Comparison of ENCODE assay signal across 8 mouse cellular contexts in the genomic region with DNA sequence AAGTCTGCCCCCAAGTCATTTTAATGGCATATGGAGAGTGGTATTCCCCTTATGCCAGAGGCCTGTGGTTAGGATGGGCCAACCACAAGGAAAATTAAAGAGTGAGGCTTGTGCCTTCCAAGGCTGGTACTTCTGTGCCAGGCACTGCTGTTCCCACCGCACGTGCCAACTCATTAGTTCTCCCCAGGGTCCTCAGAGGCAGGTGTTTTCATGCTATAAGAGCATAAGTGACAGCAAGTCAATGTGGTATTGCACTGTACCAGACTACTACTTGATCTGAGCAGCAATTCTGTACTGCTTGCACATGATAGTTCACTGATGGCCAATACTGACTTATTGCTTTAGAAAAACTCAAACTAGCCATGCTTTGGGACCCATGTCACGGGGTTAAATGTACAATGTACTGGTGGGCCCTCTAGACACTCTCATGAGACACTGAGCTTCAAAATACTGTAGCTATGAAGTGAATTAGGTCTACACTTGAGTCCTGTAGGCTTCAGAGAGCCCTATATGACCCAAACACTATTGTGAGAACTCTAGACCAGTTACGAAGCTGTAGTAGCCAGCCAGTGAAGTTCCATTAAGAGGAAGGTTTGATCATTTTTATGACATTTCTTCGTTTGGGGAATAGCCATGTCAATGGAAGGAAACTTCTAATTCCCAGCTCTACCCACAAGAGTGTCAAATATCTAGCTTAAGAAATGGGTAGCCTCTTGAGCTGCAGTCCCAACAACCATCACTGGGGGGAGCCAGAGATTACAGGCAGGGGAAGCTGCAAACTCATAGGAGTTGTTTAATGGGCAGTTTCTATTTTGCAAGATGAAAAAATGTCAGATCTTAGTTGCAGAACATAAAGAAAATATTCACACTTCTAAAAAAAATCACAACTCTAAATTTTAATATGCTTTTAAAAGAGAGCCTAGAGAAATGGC. TPM values are rescaled to one million over a fixed set of nuclear protein-coding genes. Genes with fewer than 3 reads are reported as not detected.
A peak's percentile ranks its signal among the peaks of the same experiment; 100 is the strongest.
DNase-seq lines count a peak whose midpoint lies in the region; ATAC-seq and TF ChIP-seq lines count a peak whose summit lies in the region.

No protein-coding gene starts in this region.

- dilution Hi-C loops in CH12.LX (cut with MboI; ENCODE audit: extremely low pct_ligation_motif_present, extremely low pct_unique_long_range_greater_than_20kb, low sequenced_read_pairs), result no loop called here

- no peak overlapping the region for H3K4me3 ChIP-seq in CH12.LX (replicated peaks in 1 of 3; ENCODE audit: low read depth in 2 of 3, low read length in 2 of 3, poor library complexity in 1 of 3)

- no peaks in the 10 kb centered on the region for H3K4me1 ChIP-seq in CH12.LX (ENCODE audit: control insufficient read depth in 1 of 2, insufficient read depth in 2 of 2)

- no peaks in the 10 kb centered on the region for H3K27me3 ChIP-seq in CH12.LX (replicated peaks)

- in situ Hi-C loops in CH12.LX (cut with MboI; ENCODE audit: low pct_ligation_motif_present, low pct_unique_long_range_greater_than_20kb, low sequenced_read_pairs), result loop anchor here (10.0 to 25.0 kb wide), 2 partner anchors 240 to 407 kb away; no protein-coding TSS in a partner anchor

- no peaks in the 10 kb centered on the region for H3K79me2 ChIP-seq in CH12.LX (replicated peaks; ENCODE audit: control insufficient read depth, extremely low read depth, insufficient read depth, poor library complexity, severe bottlenecking)

- H3K36me3 ChIP-seq in CH12.LX (replicated peaks in 1 of 2; ENCODE audit: control insufficient read depth in 1 of 2, insufficient read depth in 1 of 2, low read length in 1 of 2), result peaks cover 9 to 18% of the 10 kb centered on the region in 2 experiments

- peak; percentile 76 to 93 for TF ChIP-seq CTCF in CH12.LX (conservative IDR thresholded peaks at IDR 0.05 in 1 of 2, IDR thresholded peaks at IDR 0.05 in 1 of 2; ENCODE audit: low read depth in 2 of 2, low read length in 2 of 2)

- no peaks in the 10 kb centered on the region for H3K9me3 ChIP-seq in CH12.LX (replicated peaks; ENCODE audit: low read length)

- H3K4me2 ChIP-seq in CH12.LX (ENCODE audit: insufficient read depth, low read depth, poor library complexity, severe bottlenecking), result no peak overlapping the region

- TF ChIP-seq POLR2A in CH12.LX (IDR thresholded peaks at IDR 0.05; ENCODE audit: low read depth, low read length), result no peak

- ATAC-seq in common myeloid progenitor, adult 5-6 weeks (replicated peaks; ENCODE audit: low read depth, poor library complexity, severe bottlenecking), result peak; percentile 72
- ATAC-seq in erythroid progenitor cell, adult 5-6 weeks (replicated peaks; ENCODE audit: low FRiP score, poor library complexity, severe bottlenecking), result no peak

- TF ChIP-seq RAD21 in CH12.LX (IDR thresholded peaks at IDR 0.05; ENCODE audit: low read depth, low read length), result peak; percentile 93

- no peak for TF ChIP-seq EP300 in CH12.LX (IDR thresholded peaks at IDR 0.05; ENCODE audit: low read length)

- no peak overlapping the region for H3K9ac ChIP-seq in CH12.LX (ENCODE audit: insufficient read depth, low read depth)

- no peak overlapping the region for H3K27ac ChIP-seq in CH12.LX (ENCODE audit: insufficient read depth, low read depth)

- peak; percentile 63 for DNase-seq in CH12.LX (ENCODE audit: extremely low read depth)
- peak; percentile 71 for DNase-seq in ZHBTc4 (ENCODE audit: low read depth, low spot score)
- DNase-seq in gastrocnemius, postnatal 25 days, result peak; percentile 13
- peak; percentile 74 to 92 for DNase-seq in layer of hippocampus, adult 18-20 months (ENCODE audit: low spot score in 2 of 2)
- peak; percentile 87 for DNase-seq in lung, postnatal 10 days
- DNase-seq in skeletal muscle tissue, adult 2 months (ENCODE audit: low read depth, low spot score), result peak; percentile 36

TF ChIP-seq in CH12.LX, 34 proteins besides CTCF, POLR2A, EP300 and RAD21:
- no peak for TF ChIP-seq MAFK (IDR thresholded peaks at IDR 0.05; ENCODE audit: insufficient replicate concordance, low read length)
- TF ChIP-seq ZMIZ1 (IDR thresholded peaks at IDR 0.05; ENCODE audit: low read depth, low read length), result no peak
- peak; percentile 48; the same call in 1 of the 2 replicates for TF ChIP-seq ZC3H11A (IDR thresholded peaks at IDR 0.05; ENCODE audit: low read depth, low read length)
- peak; percentile 85 for TF ChIP-seq SMC3 (IDR thresholded peaks at IDR 0.05; ENCODE audit: low read depth, low read length)
TF ChIP-seq in CH12.LX: peak in this region for 2.

RNA-seq across cellular contexts. Expression of a gene that starts 10.9 kb away (rescaled TPM):
- total RNA-seq in CH12.LX (2012; rRNA removed) (not detected in 2 replicates), CH12.LX (2014; rRNA removed) (not detected in 2 replicates)
- polyA plus RNA-seq in CH12.LX (2012; ENCODE audit: insufficient read length, low read depth), result not detected in 2 replicates
- not detected in 2 replicates for total RNA-seq in common myeloid progenitor, adult 5-6 weeks (2017)
- not detected for total RNA-seq in gastrocnemius, postnatal 25 days (2021)
- total RNA-seq in layer of hippocampus, adult 18-20 months (2021), result under 1 TPM in 1 of 2 experiments, not detected in 1; 0.20 TPM
- not detected in 2 replicates for total RNA-seq in erythroid progenitor cell, adult 5-6 weeks (2015; ENCODE audit: low replicate concordance)
- not detected in 2 replicates for total RNA-seq in erythroid progenitor cell, adult 5-6 weeks (2017; ENCODE audit: low replicate concordance)

RNA-seq across cellular contexts. Expression of a gene that starts 41.0 kb away (rescaled TPM):
- total RNA-seq in CH12.LX (2012; rRNA removed), result not detected in 2 replicates
- total RNA-seq in CH12.LX (2014; rRNA removed), result not detected in 2 replicates
- not detected in 2 replicates for polyA plus RNA-seq in CH12.LX (2012; ENCODE audit: insufficient read length, low read depth)
- not detected in 2 replicates for total RNA-seq in common myeloid progenitor, adult 5-6 weeks (2017)
- not detected for total RNA-seq in gastrocnemius, postnatal 25 days (2021)
- not detected for total RNA-seq in layer of hippocampus, adult 18-20 months (2021)
- not detected in 2 replicates for total RNA-seq in erythroid progenitor cell, adult 5-6 weeks (2015; ENCODE audit: low replicate concordance)
- not detected in 2 replicates for total RNA-seq in erythroid progenitor cell, adult 5-6 weeks (2017; ENCODE audit: low replicate concordance)

Comparison
In these comparisons a context has a peak if more than half of its experiments do, and no peak if none do; other contexts are left out.
1. DNase-seq: peak in every context shown above with its lines; median percentile 87 in lung, postnatal 10 days; 83 in layer of hippocampus, adult 18-20 months; 71 in ZHBTc4; 63 in CH12.LX; 36 in skeletal muscle tissue, adult 2 months; 13 in gastrocnemius, postnatal 25 days.